Mouse (Mus musculus) stomach, postnatal 0 days (tissue): Measurements from ENCODE around the gene Rbms3.

Experiments
- CTCF ChIP-seq: IDR thresholded peaks from 2 replicates; pipeline ENCODE4 v1.5.1; 2016; ENCODE audit warnings: antibody characterized with exemption, low read depth, mild to moderate bottlenecking, moderate library complexity
- EP300 ChIP-seq: optimal IDR thresholded peaks from 2 replicates; pipeline ENCODE3; 2016; ENCODE audit warnings: antibody characterized with exemption

- TF ChIP-seq CTCF: no peak
- TF ChIP-seq EP300: no peak
Observed at GRCm38 (mm10) chr9:116633075-116633474, 996.6 kb downstream of the Rbms3 start.
